Mouse (Mus musculus): Measurements from ENCODE around the gene Zfyve26.
"Not testable (repeated sequence)": the region's sequence is repeated elsewhere in the genome, so short reads cannot be mapped to it uniquely, and the experiment has no call there.

Gene Zfyve26

DNA sequence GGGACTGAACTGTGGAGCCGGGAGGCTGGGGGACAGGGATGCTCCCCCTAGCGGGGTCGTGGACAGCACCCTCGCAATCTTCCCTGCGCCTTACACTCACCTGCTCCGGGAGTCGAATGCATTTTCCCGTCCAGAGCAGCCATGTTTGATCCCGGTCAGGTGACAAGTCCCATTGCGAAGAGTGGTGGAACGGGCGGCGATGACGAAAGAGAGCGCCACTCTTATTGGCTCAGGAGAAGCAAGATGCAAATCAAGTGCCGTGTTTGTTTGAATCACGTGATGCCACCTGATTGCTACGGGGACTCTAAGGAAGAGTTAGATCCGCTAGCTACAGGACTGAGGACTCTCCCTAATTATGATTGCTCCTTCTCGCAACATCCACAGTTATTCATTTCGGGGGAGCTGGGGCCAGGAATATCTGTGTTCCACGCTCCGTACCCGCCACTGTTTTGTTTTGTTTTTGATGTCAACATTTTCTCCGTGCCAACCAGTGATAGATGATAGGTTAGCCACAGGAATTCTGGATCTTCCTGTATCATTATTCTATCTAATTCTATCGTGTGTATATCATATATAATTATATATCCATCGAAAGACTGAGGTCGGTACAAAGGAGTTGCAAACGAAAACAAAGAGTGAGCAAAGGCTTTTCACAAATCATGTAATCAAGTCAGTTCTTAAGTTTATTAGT is at the start of gene Zfyve26:
Gene Zfyve26, minus strand, starts transcription at position 179 of the 691 bp plus-strand sequence.
- ATAC-seq (ENCODE audit: low TSS enrichment) = peak; percentile 99

DNA sequence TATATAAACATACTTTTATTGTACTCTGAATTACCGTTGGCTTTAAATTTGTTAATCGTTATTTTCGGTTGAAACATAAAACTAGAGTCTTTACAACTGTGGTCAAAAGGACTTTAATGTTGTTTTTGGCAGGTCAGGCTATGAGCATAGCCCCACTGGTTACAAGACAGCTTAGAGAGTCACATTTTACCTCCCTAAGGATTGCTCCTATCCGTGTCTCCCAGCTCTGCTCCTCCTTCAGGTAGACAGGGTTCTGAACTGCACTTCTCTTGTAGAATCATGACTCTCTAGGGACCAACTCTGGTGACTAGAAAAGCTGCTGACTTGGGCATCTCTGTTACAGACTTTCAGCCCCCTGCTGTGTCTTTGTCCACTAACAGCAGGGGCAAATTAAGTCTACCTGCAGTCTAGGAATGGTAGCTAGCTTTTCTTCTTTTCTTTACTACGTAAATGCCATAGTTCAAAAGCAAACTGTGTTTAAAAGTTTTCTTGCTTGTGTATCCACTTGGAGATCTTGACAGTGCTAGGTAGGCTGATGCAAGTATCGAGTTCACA is 45.3 kb upstream of the Zfyve26 start:
- ATAC-seq (ENCODE audit: low TSS enrichment) = no peak

DNA sequence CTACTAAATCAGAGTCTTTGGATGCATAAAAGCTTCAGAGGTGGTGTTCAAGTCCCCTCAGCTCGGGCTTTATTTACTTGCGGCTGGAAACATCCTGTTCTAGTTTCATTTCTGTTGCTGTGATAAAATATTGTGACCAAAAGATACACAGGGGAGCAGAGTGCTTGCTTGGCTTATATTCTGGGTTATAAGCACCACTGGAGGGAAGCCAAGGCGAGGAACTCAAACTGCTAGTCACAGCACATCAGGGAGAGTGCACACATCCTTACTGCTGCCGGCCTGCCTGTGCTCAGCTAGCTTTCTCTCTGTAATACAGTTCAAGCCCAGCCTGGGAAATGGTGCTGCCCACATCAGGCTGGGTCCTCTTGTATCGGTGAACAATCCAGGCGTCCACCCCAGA is 44.4 kb upstream of the Zfyve26 start:
- ATAC-seq (ENCODE audit: low TSS enrichment) = no peak

DNA sequence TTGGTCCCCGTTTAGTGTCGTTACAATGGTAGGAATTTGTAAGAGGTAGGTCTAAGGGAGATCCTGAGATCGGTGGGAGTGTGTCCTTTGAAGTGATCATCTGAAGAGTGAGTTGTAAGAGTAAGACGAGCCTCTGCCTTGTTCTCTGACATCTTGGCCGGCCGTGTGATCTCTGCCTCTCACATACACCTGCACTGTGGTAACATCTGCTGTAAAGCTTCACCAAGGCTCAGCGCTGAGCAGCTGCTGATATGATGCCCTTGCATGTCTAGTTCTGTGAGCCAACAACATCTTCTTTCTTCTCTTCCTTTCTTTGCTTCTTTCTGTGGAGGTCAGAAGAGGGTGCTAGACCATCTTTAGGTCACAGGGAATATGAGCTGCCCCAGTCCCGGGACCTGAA is 42.7 kb upstream of the Zfyve26 start:
- no peak for ATAC-seq (ENCODE audit: low TSS enrichment)

DNA sequence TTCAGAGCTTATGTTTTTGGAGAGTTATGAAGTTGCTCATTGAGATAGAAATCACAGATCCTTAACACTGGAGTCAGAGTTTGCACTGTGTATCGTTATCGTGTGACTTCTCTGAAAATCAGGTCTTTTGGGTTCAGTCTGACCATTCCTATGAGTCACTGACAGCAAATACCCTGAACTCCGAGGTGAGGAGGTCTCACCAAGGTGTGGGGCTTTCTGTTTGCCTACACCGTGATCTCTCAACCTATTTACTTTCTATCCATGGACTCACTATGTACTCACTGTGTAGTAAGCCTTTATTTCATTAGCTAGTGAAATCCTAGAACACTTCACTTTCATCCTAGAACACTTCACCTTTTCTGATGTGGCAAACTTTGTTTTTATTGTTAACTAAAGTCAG is 35.6 kb upstream of the Zfyve26 start:
- ATAC-seq (ENCODE audit: low TSS enrichment) = no peak

DNA sequence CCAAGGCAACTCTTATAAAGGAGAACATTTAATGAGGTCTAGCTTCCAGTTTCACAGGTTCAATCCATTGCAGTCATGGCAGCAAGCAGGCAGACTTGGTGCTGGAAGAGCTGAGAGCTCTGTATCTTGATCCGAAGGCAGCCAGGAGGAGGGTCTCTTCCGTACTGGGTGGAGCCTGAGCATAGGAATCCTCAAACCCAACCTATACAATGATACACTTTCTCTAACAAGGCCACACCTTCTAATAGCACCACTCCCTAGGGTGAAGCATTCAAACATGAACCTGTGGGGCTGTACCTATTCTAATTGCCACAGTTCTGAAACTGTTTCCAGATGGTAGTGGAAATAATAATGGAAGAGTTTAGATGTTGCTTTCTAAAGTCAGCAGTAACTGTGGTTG is 34.5 kb upstream of the Zfyve26 start:
- ATAC-seq (ENCODE audit: low TSS enrichment) = no peak

DNA sequence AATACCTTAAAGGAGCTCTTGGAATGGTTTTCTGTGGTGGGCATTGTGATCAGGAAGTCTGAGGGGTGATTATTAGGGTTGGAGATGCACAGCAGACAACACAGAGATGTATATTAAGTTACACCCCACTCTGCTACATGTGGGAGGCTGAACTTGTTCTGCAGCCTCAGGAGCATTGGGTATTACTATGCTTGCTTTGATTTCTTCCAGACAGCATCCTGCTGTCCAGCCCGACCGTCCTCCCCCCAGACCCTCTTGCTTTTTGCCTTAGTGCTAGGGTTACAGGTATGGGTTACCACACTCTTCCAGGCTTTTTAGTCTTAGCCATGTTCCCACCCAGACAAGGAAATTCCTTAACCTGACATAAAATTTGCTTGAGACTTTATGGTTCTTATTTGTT is 31.8 kb upstream of the Zfyve26 start:
- no peak for ATAC-seq (ENCODE audit: low TSS enrichment)

DNA sequence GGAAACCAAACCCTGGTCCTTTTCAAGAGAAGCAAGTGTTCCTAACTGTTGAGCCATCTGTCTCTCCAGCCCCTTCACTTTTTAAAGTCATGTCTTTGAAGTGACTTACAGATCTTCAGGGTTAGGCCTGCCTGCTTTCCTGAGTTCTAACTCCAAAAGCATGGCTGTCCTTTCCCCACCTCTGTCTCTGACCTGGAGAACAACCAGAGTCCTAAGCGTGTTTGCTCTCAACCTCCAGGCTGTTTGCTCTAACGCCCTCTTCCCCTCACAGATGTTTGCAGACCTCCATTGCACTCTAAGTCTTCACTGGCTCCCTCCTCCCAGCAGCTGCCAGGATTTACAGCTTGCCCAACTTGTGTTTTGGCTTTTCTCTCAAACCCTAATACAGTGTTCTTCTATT is 30.6 kb upstream of the Zfyve26 start:
- ATAC-seq (ENCODE audit: low TSS enrichment) = no peak

DNA sequence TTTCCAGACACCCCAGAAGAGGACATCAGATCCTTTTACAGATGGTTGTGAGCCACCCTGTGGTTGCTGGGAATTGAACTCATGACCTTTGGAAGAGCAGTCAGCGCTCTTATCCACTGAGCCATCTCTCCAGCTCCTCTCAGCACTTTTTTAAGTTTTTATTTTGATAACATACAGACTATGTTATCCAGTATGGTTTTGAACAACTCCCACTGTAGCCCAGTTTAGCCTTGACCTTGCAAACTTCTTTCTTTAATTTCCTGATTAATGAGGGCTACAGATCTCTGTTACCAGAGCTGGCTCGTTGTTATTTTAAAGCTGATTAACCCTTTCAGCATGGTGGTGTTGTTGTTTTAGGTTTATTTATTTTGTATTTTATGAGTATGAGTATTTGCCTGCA is 30.1 kb upstream of the Zfyve26 start:
- no peak for ATAC-seq (ENCODE audit: low TSS enrichment)

DNA sequence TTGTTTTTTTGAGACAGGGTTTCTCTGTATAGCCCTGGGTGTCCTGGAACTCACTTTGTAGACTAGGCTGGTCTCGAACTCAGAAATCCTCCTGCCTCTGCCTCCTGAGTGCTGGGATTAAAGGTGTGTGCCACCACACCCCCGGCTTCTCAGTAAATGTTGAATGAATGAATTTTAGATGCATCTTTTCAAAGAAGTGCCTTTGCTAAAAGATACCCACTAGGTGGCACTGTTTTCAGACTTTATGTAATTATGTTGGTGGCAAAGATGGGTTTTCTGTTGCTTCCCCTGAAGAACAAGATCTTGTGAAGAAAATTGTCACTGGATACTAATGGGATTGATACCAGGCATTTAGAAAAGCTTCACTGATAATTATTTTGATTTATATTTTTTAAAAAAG is 26.4 kb upstream of the Zfyve26 start:
- ATAC-seq (ENCODE audit: low TSS enrichment) = not testable (repeated sequence)

DNA sequence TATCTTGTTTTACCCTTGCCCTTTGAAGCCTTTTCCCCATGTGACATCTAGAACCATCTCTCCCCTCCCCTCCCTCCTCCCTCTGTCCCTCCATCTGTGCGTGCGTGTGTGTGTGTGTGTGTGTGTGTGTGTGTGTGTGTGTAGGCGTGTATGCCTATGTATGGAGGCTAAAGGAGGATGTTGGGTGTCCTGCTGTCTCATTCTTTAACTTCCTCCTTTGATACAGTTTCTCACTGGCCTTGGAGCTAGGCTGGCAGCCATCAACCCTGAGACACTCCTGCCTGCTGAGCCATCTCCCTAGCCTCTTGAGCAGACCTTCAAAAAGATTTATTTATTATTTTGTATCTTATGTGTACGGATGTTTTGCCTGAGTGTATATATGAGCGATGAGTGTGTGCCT is 24.8 kb upstream of the Zfyve26 start:
- no peak for ATAC-seq (ENCODE audit: low TSS enrichment)

DNA sequence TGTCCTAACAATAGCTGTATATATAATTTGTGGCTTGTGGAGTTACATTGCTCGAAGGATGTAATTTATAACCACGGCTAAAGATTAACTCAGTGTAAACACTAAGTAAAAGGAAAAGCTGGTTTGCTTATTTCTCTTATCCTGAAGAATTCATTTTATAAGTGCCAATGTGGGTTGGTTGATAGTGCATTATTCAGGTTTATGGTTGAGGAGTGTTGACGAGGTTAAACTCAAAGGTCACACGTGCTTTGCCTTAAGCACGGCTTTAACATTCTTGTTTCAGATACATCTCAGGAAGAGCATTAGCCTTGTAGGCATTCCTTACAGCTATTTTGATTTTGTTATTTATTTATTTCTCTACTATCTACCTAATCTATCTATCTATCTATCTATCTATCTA is 21.2 kb upstream of the Zfyve26 start:
- ATAC-seq (ENCODE audit: low TSS enrichment) = no peak

DNA sequence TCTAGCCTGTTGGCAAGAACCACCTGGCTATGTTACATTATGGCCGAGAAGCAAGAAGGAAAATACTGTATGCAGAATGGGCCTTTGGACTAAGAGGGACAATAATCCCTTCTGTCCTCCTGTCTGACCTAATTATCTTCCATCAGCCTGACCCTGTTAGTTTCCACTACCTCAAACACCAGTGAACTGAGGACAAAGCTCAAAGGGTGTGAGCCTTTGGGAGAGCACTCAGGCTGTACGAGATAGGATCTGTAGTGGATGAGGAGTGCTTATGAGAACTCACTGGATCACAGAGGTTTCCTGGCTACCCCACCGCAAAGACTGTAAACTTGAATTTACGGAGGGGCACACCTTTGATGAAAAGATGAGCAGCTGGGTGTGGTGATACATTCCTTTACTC is 17.6 kb upstream of the Zfyve26 start:
- no peak for ATAC-seq (ENCODE audit: low TSS enrichment)

DNA sequence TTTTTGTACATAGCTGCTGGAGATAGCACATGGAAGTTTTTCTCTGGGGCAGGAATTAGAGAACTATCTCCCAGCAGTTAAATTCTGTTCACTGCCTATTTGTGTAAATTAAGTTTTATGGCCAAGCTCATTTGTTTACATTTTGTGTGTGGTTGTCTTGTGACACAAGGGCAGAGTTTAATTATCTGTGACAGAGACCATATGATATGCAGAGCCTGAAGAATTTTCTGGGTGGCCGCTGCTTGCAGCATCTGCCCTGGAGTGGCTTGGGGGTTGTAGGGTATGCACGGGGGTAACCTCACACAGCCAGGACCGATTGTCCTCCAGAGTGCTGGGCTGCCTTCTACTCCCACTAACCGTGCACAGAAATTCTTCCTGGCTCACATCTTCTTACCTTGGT is 9.9 kb upstream of the Zfyve26 start:
- ATAC-seq (ENCODE audit: low TSS enrichment) = no peak

DNA sequence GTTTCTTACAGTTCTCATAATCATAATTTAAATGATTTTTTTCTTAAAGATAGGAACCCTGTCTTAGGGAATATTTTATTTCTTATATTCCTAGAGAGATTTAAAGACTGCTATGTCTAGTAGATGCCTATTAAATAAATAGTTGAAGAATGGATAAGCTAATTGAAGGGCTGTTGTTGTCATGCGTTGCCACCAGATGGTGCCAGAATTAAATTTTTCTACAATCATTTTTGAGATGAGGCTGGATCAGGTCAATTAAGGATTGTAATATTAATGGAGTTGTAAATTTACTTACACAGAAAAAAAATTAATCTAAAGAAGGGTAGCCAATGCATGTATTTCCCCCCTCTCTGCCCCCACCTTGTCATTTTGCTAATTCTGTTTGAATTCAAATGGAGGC is 9.0 kb upstream of the Zfyve26 start:
- ATAC-seq (ENCODE audit: low TSS enrichment) = no peak

DNA sequence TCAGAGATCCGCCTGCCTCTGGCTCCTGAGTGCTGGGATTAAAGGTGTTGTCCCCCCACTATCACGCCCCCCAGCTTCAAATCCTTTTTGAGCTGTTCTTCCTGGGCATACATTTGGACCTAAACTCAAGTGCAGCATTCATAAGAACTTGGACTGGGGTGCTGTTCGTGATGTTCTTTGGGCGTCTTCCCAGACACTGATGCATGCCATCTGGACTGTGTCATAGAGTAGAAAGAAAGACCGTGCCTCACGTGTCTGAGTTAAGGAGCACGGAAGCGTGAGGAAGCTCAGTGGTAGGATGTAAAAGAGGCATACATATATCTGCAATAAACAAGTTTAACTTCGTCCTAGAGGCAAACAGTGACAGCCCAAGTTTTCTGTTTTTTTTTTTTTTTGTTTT is 5.7 kb upstream of the Zfyve26 start:
- ATAC-seq (ENCODE audit: low TSS enrichment) = peak; percentile 68

DNA sequence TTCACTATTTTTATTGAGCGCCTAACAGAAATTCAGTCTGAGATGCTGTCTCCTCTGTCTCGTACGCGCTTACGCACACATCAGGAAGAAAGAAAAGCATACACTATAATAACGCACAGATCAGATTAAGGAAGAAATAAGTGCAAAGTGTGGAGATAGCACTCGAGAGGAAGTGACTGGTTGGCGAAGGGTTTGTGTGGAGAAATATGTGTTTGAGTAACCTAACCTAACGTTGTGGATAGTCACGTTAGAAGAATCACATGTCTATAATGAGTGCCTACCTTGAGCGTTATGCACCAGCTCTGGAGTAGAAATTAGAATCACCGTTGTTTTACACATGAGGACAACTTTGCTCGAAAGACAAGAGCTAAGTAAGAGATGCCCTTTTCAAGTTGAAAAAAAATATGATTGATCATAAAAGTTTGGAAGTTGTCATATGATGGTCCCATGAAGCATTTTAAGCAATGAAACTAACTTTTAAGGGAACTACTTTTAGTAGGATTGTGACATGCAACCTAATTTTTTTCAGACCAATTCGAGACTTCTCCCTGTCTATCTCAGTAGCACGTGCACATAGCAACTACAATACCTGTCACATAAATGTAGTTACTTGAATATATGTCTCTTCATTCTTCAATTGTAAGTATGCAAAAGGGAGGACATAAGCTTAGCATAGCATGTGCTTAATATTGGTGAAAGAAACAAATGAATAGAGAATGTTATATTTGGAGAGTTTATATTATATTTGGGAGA is 2.0 kb upstream of the Zfyve26 start:
- no peak for ATAC-seq (ENCODE audit: low TSS enrichment)

DNA sequence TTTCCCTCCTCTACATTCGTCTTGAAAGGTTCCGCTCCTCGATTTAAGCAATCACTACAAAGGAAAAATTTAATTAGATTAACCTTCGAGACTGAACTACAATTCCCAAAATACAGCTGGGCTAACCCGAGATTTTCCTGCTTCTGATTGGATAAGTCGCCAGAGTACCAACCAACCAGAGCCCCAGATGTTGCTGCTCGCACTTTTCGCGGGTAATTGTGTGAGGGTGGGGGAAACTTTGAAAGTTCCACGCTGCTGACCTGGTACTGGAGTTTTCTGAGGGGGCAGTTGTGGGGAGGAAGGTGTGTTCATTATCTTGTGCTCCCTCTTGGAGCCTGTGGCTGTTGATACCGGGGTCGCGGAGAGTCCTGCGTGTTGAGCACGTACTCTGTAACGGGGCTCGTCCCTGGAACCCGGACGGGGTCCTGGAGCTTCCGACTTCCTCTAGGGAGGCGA is 1.0 kb upstream of the Zfyve26 start, which contains the start of gene Rad51b:
Gene Rad51b, plus strand, starts transcription at position 162 of the 456 bp plus-strand sequence.
- peak; percentile 89 for ATAC-seq (ENCODE audit: low TSS enrichment)

DNA sequence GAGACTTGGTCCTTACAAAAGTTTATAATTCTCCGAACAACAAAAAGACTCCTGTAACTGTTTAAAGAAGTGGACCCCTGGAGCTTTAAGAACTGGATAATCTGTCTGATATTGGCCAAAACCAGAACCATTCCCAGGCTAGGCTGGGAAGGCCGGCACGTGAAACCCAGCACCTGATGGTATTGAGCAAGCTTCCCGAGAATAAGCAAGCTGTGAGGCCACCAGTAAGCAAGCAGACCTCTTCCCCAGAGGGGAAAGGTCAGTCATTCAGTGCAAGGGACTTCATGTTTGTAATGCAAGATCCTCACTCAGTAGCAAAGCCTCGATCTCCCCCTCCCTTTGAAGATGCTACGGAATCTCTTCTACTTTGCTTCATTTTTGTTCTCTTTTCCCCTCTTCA is 3.2 kb downstream of the Zfyve26 start:
- ATAC-seq (ENCODE audit: low TSS enrichment) = no peak

DNA sequence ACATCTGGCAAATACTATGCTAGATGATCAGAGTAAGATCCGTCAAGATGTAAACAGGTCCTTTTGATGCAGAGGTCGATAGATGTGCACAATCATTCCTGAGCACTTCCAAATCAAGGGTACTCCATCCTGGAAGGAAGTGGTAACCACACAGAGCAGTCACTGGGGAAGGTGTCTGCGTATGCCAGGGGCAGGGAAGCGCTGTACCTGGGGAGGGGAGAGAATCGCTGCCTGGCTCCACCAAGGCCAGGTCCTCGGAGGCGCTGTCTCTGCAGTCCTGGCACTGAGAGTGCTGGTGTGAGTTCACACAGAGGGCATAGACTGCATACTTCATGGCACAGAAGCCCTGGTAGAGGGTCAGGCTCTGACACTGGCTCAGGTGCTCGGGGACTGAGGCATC is 13.5 kb downstream of the Zfyve26 start:
- no peak for ATAC-seq (ENCODE audit: low TSS enrichment)

DNA sequence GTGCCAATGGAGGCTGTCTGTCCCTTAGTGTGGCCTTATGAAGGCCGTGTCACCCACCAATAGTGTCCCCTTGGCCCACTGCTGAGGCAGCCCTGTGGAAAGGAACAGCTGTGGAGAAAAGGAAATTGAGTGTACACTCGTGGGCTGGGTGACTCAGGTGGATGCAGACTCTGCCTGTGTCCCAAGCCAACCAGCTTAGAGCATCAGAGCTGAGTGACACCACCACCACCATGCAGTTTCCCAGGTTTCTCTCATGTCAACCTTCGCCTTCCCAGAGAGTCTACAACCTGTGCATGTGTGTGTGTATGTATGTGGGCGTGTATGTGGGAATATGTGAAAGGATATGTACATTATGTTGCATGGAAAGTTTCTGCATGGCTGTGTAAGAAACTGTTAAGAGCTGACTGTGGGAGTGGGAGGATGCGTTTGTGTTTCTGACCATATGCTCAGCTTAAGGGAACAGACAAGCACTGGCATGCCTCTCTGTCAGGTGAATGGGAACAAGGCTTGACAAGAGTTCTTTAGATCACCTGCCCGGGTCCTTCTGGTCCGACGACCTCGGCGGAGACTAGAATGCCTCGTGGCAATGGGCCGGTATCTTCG is 16.5 kb downstream of the Zfyve26 start:
- ATAC-seq (ENCODE audit: low TSS enrichment) = peak; percentile 83

DNA sequence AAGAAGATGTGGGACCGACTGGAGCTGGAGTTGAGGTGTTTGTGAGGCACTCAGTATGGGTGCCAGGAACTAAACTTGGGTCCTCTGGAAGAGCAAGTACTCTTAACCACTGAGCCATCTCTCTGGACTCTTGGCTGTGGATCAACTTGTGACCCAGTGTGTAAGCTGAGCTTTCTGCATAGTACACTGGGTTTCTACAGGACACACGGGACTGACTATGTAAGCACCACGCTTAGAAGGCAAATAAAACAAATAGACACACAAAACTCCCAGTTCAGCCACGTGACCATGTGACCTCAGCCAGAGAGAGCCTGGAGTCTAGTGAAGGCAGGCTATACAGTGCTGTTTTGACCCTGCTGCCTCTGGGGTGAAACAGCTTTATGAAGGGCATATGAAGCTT is 23.5 kb downstream of the Zfyve26 start:
- ATAC-seq (ENCODE audit: low TSS enrichment) = no peak

DNA sequence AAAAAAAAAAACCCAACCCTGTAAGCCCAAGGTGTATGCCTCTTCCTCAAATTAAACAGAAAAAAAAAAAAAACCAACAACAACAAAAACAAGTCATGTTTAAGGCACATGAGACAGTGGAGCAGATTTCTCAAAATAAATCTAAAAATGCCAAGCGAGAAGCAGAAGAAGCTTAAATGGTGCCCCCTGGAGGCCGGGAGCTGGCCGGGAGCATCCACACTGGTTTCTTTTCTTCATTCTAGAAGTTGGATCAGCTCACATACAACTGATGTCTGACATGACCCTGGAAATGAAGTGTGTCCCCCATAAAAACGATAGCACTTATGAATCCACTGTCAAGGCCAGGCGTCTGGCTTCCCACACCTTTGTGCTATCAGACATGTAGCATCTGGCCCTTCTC is 35.1 kb downstream of the Zfyve26 start:
- peak; percentile 62; the same call in 1 of the 2 replicates for ATAC-seq (ENCODE audit: low TSS enrichment)
